Mouse (Mus musculus): Measurements from ENCODE around the gene Gmpr2. TPM values are rescaled to one million over a fixed set of nuclear protein-coding genes. Genes with fewer than 3 reads are reported as not detected.

The Gmpr2 gene
- 1 to 10 TPM; 1.9 to 2.6 TPM for total RNA-seq (2021)
- long read RNA-seq, experiment 1, partial matches to known transcripts, result 3 of 7 reads
- long read RNA-seq, experiment 1, other reads (novel, unspliced or antisense), result 2 of 7 reads
- long read RNA-seq, experiment 2, partial matches to known transcripts, result 0 of 5 reads
- long read RNA-seq, experiment 2, other reads (novel, unspliced or antisense), result 4 of 5 reads

DNA sequence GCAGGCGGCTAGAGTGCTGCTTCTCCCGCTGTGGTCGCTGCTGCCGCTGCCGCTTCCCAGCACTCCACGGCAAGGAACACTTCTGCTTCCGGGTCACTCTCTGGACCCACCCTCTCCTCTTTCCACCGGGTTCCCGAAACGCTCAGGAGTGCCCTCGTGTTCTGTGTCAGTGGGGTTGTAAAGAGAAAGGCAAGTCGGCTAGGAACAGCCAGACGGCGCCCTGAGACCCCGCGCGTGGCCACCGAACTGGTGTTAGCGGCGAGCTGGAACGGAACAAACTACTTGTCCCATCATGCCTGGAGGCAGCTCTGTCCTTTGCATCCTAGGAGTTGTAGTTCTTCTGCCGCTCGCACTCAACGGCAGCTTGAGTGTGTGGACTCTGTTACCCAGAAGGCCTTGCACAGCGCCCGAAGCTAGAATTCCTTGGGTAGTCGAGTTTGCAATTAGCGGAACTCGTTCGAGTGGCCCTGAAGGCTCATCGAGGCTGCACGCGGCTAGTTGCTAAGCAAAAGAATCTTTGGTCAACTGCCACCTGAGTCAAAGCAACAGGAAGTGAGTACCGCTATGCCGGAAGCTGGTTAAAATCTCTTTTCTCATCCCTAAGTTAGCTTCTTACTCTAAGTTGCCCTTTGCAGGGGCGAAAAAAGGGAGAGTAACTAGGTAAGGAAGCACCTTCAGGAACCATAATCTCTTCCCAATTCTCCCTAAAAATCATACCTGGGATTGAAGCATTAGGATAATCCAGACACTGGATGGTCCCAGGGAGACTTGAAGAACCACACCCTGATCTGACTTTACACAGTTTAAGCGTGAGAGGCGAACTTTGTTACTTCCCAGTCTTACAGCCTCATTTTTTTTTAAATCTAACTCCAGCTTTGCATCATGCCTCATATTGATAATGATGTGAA, at the start of gene Gmpr2, which contains the start of gene Nedd8:
Gene Gmpr2, plus strand, starts transcription at position 109 of the 908 bp plus-strand sequence.
Gene Nedd8, minus strand, starts transcription at position 292 of the 908 bp plus-strand sequence.
- DNase-seq, result peak; percentile 81 to 92
- intact Hi-C loops (cut with DNase I), result no loop called here

DNA sequence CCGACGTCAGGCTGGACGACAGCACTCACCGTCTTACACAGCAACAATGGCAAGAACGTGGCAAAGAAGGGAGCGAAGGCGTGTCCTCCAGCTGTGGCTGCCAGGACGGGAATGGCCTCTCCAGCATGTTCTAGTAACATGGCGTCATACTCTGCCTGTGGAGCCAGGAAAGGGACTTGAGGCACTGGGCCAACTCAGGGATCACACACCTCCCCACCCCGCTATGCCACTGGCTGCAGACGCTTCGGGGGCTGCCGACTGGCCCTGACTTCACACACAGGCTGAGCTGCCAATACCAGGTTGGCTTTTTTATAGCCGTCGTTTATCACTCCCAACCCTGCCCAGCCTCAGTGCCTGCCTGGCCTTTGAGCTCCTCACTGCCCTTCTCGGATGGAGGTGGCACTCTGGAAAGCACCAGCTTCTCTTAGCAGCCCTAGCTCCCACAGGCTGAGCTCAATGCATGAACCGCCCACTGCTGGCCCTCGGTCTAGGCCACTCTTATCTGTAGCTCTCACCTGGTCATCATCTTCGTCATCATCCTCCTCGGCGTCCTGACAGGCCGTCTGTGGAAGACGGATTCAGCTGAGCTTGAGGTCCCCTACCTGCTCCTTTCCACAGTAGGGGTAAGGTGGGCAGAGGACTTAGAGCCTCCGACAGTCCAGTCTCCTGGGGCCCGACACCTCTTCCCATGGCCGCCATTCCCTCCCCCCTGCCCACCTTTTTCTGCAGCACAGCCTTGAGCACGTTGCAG, 43.5 kb upstream of the Gmpr2 start:
- no peak for DNase-seq
- intact Hi-C loops (cut with DNase I), result loop anchor here (5.0 kb wide), 1 partner anchor 129 kb away; the partner anchor contains the start of gene Cideb

DNA sequence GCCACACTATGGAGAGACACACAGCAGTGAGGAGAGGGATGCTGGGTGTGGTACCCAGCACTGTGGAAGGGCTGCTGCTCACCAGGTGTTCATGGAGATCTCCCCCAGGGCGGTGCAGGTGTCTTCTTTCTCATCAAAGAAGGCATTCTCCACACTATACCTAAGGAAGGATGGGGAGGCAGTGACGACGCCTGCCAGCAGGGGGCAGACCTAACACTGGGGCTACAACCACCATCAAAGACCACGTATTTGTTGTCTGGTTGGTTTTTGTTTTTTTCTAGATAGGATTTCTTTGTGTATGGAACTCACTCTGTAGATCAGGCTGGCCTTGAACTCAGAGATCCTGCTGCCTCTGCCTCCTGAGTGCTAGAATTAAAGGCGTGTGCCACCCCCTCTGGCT, 42.4 kb upstream of the Gmpr2 start:
- peak in 1 of 2 experiments; percentile 42 for DNase-seq
- intact Hi-C loops (cut with DNase I), result loop anchor here (5.0 kb wide), 1 partner anchor 128 kb away; the partner anchor contains the start of gene Cideb

DNA sequence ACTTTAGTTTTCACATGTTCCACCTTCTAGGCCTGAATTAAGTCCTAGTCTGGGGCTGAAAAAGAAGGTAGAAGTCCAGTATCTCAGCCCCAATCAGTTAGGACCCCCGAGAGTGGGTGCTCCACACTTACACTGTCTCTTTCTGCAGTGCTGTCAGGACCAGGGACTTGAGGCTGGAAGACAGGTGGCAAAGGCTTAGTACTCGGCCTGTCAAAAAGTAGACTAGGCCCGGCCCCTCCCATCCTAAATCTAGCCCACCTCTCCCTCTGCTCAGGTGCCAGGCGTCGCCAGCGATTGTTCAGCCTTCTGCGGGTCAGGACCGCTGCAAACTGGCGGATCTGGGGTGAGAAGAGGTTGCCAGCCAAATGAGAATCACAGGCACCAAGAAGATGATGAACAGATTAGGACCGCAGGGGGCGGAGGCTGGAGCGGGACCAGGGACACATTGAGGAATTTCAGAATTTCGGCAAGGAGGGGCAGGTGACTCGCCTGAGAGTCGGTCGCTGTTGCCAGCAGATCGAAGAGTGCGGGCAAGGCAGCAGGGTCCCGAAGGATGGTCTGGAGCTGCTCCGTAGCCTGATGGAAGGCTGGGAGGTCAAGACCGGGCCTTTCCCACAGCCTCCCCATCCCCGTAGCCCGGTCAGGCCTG, 36.7 kb upstream of the Gmpr2 start:
- intact Hi-C loops (cut with DNase I), result loop anchor here (5.0 kb wide), 2 partner anchors 43 to 107 kb away; partner anchors contain the start of genes Psme2 and Rnf31
- peak in 1 of 2 experiments; percentile 33 for DNase-seq

DNA sequence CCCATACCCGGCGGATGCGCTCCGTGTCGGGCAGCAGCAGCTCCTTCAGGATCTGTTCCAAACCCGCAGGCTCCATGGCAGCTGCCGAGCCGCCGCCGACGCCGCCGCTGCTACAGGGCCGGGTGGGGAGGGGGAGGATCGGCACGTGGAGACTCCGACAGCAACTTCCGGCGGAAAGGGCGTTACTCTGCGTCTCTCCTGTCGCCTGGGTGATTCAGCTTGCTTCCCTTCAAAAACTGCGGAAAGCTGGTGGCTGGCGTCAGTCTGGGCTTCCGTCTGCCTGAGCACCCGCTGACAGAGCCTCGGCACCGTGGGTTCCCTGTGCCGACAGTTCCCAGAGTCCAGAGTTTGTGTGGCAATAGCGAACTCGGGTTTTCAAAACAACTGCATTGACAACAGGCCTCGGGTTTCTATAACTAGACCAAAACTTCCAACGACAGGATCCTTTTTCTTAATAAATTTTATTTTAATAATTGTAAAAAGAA, 36.2 kb upstream of the Gmpr2 start, which contains the start of gene Ipo4:
Gene Ipo4, minus strand, starts transcription at position 435 of the 485 bp plus-strand sequence.
- intact Hi-C loops (cut with DNase I), result no loop called here
- peak; percentile 77 to 86 for DNase-seq

DNA sequence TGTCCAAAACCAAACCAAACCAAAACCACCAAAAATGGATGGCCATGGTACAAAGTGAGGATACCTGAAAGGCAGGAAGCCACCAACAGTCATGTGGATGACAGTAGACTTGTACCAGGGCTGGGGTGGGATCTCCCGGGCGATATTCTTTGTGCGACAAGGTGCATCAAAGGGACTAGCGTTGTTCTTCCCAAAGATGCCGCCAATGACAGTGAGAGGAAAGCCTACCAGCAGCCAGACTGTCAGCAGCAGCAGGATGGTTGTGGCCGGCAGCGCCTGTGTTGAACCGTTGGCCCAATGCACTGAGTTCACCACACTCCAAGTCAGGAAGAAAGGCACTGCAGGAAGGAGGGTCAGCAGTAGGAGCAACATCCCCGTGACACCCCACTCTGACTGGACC, 33.9 kb upstream of the Gmpr2 start, which contains the start of gene Gm49378:
Gene Gm49378, minus strand, starts transcription at position 101 of the 400 bp plus-strand sequence.
- intact Hi-C loops (cut with DNase I), result no loop called here
- DNase-seq, result no peak

DNA sequence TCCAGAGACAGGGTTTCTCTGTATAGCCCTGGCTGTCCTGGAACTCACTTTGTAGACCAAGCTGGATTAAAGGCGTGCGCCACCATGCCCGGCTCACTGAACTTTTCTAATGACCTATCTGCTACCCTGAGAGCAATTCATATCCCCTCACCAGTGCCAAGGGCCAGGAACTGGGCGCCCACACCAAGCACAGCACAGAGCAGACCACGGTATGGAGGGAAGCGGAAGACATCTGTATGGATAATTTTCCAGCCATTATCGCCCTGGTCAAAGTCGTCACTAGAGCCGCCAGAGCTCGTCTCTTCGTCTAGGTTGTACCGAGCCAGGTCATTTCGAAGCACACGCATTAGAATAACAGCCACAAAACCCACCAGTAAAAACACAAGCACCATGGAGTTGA, 30.9 kb upstream of the Gmpr2 start:
- intact Hi-C loops (cut with DNase I), result no loop called here
- DNase-seq, result no peak

DNA sequence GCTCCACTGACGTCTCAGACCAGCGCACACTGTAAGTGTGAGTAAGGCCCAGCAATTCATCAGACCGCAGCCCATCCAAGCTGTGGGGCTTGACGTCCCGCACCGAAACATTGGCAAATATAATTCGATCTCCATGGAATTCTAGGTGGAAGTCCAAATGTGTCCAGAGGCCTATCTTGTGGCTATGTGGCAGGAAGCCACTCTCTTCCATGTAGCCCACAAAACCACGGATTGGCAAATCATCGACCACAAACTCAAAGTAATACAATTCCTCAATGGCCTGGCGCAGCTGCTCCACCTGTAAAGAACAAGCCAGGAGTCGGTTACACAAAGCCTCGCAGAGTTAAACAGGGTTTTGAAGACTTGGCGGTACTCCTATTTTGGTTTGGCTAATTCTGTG, 30.4 kb upstream of the Gmpr2 start:
- intact Hi-C loops (cut with DNase I), result no loop called here
- DNase-seq, result no peak

DNA sequence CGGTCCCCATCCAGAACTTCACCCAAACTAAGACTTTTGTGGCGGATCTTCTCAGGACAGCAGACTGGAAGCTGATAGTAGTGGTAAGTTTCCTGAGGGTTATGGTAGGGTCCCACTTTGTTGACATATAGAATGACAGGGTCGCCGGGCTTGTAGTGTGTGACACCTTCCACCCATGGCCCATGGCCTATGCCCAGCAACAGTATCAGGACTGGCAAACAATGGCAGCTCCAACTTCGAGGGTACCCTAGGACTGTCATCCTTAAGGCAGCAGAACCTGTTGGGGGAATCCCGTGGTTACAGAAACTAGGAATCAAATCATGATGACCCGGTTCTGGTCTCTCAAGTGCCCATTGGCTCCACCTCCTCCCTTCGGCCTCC, 29.1 kb upstream of the Gmpr2 start:
- no peak for DNase-seq
- intact Hi-C loops (cut with DNase I), result no loop called here

DNA sequence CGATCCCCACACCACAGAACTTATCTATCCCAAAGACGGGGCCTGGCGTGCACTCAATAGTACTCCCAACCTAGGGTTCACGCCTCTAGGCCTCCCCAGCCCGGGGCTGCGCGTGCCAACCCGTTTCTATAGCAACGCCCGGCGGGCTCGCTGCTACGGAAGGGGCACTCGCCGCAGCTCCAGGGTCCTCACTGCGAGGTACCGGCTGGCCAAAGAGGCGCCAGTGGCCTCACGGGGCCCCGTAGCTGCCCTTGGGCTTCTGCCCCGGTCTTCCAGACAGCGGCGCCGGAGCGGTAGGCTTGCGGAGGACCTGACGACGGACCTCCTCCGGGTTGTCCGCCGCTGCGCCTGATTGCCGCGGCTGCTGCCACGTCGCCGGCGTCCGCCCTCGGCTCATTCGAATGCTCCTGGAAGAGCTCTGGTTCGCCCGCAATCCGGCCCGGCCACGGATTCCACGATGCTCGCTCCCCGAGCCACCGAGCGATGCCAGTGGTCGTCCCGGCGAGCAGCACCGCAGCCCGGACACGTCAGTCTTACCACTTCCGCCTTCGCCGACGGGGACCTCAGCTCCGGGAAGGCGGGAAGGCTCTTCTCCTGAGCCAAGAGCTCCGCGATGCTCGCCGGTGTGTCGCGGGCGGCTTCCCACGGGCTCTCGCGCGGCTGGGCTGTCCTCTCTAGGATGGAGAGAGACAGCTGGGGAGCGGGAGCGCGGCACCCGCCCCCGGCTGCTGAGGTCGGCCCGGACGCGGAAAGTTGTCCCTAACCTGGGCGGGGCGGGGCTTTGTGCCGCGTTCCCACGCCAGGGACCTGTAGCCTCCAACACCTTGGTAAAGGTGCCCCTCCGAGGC, 28.5 kb upstream of the Gmpr2 start, which contains the start of gene Tm9sf1:
Gene Tm9sf1, minus strand, starts transcription at position 747 of the 848 bp plus-strand sequence.
- intact Hi-C loops (cut with DNase I), result no loop called here
- DNase-seq, result peak; percentile 74 to 94

DNA sequence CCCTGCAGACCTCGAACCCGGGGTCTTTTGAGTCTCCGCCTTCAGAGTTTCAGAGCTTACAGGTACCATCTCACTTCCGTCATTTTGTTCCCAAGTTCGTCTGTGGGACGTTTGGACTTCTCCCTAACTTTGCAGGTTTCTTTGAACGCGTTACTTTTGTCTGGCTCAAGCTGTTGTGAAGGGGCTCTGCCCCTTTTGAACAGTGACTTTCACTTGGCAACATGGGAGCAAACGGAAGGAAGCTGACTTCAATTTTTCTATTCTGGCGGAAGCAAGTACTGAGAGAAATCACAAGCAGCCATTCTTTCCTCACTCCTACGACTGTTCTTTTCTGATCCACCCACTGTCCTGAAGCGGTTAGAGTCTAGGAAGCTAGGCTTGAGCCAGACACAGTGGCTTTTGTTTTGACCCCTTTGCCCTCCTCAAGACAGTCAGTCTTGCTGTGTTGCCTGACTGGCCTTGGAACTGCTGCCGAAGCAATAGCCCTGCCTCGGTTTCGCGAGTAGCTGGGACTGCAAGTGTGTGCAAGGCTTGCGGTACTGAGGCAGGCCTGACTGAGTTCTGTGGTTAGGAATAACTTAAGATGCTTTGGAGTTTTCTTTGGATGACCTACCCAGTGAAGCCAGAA, 27.4 kb upstream of the Gmpr2 start:
- intact Hi-C loops (cut with DNase I), result no loop called here
- no peak for DNase-seq

DNA sequence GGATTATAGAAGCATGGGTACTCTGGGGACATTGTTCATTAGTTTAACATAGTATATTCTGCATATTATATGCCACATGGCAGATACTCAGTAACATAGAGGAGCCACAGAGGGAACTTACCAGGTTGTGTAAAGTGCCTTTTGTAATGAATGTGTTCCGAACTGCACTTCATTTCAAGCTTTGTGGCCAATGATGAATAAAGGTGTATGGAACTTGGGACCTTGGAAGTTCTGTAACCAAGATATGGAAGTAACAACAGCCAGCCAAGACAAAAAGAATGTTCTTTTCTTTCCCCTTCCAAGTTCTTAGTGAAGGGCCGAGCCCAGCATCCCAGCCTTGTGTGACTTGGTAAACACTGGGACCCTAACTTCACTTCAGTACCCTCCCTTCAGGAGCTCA, 21.9 kb upstream of the Gmpr2 start, which contains the start of gene Tssk4:
Gene Tssk4, plus strand, starts transcription at position 301 of the 400 bp plus-strand sequence.
- intact Hi-C loops (cut with DNase I), result no loop called here
- no peak for DNase-seq

DNA sequence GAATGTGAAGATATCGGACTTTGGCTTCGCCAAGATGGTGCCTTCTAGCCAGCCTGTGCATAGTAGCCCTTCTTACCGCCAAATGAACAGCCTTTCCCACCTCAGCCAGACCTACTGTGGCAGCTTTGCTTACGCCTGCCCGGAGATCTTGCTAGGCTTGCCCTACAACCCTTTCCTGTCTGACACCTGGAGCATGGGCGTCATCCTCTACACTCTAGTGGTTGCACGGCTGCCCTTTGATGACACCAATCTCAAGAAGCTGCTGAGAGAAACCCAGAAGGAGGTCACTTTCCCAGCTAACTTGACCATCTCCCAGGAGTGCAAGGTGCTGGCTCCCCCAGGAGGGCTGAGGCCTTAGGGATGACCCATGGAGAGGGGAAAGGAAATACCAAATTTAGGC, 20.2 kb upstream of the Gmpr2 start:
- DNase-seq, result no peak
- intact Hi-C loops (cut with DNase I), result no loop called here

DNA sequence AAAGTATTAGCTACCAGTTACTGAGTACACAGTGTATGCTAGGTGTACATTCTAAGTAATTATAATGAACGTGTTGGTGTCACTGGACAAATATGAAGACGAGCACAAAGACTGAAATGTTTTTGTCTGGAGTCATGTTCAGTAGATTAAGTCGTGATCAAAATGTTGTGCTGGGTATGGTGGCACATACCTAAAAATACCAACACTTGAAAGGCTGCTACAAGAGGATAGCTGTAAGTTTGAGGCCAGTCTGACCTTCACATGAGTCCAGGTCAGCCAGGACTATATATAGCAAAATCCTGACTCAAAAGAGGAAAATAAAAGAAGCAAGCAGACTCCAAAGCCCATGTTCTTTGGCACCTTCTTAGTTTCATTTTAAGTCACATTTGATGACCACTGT, 14.8 kb upstream of the Gmpr2 start:
- intact Hi-C loops (cut with DNase I), result no loop called here
- no peak for DNase-seq

DNA sequence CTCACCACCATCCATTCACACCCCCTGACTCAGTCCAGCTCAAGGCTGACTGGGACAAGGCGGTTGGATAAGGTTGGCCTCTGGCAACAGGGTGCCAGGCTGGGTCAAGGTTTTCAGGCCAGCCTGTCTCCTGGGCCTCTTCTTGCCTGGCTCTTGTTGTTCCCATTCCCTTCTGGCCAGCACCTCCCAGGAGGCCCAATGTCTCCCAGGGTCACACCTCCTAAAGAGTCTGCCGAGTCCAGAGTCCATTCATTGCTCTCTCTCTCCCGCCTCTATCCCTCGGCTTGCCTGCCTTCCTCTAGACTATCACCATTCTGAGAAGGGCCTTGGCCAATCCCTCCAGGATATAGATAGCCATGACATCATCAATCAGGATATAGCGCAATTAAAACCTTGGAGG, 13.7 kb upstream of the Gmpr2 start:
- intact Hi-C loops (cut with DNase I), result no loop called here
- no peak for DNase-seq

DNA sequence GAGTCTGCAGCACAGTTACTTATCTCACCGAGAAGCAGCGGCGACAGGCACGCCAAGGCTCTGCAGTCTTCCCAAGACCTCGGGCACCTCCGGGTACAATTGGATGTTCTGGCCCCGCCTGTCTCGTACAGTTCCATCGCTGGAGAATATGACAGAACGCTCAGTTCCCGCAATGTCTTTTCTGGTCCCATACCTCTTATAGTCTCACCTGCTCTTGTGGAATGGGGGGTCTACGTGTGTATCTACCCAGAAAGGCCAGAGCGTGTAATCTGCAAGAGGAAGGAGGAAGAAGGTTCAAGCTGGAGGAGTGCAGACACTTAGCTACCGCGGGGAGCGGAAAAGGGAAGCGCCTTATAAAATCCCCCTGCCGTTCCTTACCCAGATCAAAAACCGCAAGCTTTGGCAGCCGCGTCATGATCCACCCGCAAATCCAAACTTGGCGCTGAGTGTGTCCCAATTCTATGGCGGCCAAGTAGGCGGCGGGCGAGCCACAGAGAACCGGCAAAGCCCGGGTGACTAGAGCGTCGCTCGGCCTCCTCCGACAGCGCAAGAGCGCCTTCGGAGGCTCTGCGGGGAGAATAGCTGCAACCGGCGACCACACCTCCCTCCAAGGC, 11.7 kb upstream of the Gmpr2 start, which contains the start of gene Mdp1:
Gene Mdp1, minus strand, starts transcription at position 549 of the 614 bp plus-strand sequence.
- intact Hi-C loops (cut with DNase I), result no loop called here
- DNase-seq, result peak; percentile 64 to 66

DNA sequence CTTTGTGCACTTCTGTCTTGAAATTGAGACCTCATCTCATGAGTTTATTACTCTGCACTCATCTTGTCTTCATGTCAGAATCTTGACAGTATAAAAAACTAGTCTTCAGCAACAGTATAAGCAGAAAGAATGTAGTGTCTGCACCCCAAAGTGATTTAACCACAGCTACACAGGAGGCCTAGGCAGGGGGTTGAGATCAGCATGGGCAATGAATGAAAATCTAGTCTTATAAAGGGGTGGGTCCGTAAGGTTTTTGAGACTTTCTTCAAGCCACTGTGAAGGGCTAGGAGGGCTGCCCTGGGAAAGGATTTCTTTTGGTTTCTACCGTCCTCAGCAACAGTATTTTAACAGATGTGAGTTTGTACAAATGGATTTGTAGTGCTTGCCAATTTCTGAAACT, 11.1 kb upstream of the Gmpr2 start:
- intact Hi-C loops (cut with DNase I), result no loop called here
- no peak for DNase-seq

DNA sequence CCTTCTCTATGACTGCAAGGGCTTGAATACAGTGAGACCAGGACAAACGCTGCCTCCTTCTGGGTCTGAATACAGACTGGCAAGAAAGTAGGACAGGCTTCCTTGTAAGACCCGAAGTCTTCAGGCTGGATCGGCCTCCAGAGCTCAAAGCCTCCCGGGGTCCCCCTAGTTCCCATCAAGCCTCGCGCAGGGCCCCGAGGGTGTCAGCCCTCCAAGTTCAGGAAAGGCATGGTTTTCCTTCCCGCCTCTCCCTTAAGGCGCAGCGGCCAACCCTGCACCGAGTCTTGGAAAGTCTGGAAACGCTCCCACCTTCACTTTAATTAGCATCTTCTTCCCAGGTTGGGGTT, 282 bp upstream of the Gmpr2 start:
- peak in 1 of 2 experiments; percentile 13 for DNase-seq
- intact Hi-C loops (cut with DNase I), result no loop called here

Data from gastrocnemius, postnatal 36 days (tissue).